Mouse (Mus musculus): ENCODE measurements at regions not wholly inside any gene's neighbourhood (a gene's known extent, or its start where the extent isn't known, plus 50 kb on each side); places are given as distances from the start of the nearest gene placed in this dataset.

GRCm38 (mm10) chr14:72042881-72043236 lies 448.8 kb downstream of the Gm9195 start:
- no peak overlapping the region for H3K4me3 ChIP-seq (replicated peaks; ENCODE audit: low read length)
- no peaks in the 10 kb centered on the region for H3K4me1 ChIP-seq (ENCODE audit: control insufficient read depth, insufficient read depth, low read length)
- H3K27ac ChIP-seq (replicated peaks; ENCODE audit: low read depth, low read length), result no peak overlapping the region
- DNase-seq (ENCODE audit: low spot score), result no peak
- no peaks in the 10 kb centered on the region for H3K36me3 ChIP-seq (ENCODE audit: control insufficient read depth, insufficient read depth, low read length)
- H3K9ac ChIP-seq (ENCODE audit: low read depth, low read length, severe bottlenecking), result no peak overlapping the region
- no peak for TF ChIP-seq POLR2A (IDR thresholded peaks at IDR 0.05; ENCODE audit: borderline replicate concordance, extremely low read depth, insufficient read depth, insufficient read length)
- 39% methylated on average over 2 of the region's 2 CpGs for WGBS
- no peaks in the 10 kb centered on the region for H3K9me3 ChIP-seq (ENCODE audit: control insufficient read depth, low read length)
- H3K4me2 ChIP-seq (replicated peaks; ENCODE audit: low read depth, low read length, severe bottlenecking), result no peak overlapping the region
- no peak for ATAC-seq (ENCODE audit: low FRiP score, low read depth)
- H3K27me3 ChIP-seq (ENCODE audit: control insufficient read depth, insufficient read depth, low read length), result no peaks in the 10 kb centered on the region

DNA sequence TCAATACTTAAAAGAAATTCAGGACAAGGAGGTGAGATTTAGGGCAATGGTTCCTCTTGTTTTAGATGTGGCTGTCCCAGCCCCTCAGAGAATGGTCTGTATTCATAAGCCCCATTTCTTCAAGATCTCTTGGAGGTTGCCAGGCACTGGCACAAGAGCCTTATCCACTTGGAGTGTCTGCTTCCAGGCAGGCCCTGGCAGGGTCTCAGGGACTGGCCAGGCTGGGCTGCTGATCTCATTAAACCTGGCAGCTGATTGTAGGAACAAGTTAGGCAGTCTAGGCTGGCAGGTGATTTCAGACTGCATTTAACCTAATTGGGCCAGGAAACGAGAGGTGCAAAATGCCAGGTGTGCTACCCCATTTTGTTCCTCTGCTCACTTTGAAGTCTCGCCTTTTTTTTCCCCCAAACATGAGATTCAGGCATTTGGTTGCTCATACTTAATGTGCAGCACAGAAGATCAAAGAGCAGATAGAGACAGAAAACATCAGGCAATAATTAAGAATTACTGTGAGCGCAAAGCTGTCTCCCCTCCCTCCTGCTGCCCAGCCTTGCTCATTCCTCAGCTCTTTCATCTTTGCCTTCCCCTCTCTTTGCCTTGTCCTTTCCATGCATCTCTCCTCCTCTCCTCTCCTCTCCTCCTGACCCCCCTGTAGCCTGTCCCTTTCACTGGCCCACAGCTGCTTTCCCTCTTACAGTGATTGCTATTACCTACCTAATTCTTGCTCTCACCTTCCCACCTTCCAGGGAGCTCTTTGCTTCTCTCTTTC lies 449.3 kb downstream of the Gm9195 start:
- no peaks in the 10 kb centered on the region for H3K27me3 ChIP-seq (ENCODE audit: control insufficient read depth, insufficient read depth, low read length)
- WGBS, result 9% methylated on average over 3 of the region's 3 CpGs
- no peak overlapping the region for H3K4me2 ChIP-seq (replicated peaks; ENCODE audit: low read depth, low read length, severe bottlenecking)
- no peaks in the 10 kb centered on the region for H3K4me1 ChIP-seq (ENCODE audit: control insufficient read depth, insufficient read depth, low read length)
- no peak for ATAC-seq (ENCODE audit: low FRiP score, low read depth)
- no peak for TF ChIP-seq POLR2A (IDR thresholded peaks at IDR 0.05; ENCODE audit: borderline replicate concordance, extremely low read depth, insufficient read depth, insufficient read length)
- peak; percentile 7 for DNase-seq (ENCODE audit: low spot score)
- H3K36me3 ChIP-seq (ENCODE audit: control insufficient read depth, insufficient read depth, low read length), result no peaks in the 10 kb centered on the region
- no peak overlapping the region for H3K9ac ChIP-seq (ENCODE audit: low read depth, low read length, severe bottlenecking)
- no peak overlapping the region for H3K27ac ChIP-seq (replicated peaks; ENCODE audit: low read depth, low read length)
- H3K4me3 ChIP-seq (replicated peaks; ENCODE audit: low read length), result no peak overlapping the region
- H3K9me3 ChIP-seq (ENCODE audit: control insufficient read depth, low read length), result no peaks in the 10 kb centered on the region

GRCm38 (mm10) chr14:72030396-72030795 lies 461.2 kb downstream of the Gm9195 start:
- peak; percentile 75 for ATAC-seq (ENCODE audit: low FRiP score, low read depth)

DNA sequence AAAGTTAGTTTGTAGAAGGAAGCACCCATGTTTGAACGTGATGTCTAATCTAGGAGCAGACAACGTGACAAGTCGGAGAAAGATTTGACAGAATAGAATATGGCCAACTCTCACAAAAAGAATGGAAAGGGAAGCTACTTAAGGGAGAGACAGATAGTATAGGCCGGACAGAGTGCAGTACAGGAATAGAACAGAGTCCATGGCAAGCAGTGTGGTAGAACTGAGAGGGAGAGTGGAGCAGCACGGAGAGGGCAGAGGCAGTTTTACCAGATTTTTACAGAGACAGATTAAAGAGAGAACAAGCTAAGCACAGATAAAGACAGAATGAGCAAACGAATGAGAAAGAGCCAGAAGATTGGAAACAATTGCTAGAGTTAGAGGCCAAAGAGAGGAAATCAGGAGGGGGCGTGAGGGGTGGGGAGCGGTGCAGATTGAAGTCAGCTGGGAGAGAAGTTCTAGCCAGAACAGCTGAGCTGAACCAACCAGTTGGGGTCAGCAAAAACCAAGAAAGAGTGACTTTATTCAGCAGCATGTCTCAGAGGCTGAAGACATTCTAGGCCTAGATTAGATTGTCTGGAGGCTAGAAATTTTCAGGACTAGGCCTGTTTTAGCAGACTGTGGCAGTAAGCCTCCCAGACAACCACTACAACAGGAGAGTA lies 464.1 kb downstream of the Gm9195 start:
- H3K27me3 ChIP-seq (ENCODE audit: control insufficient read depth, insufficient read depth, low read length), result no peaks in the 10 kb centered on the region
- H3K9me3 ChIP-seq (ENCODE audit: control insufficient read depth, low read length), result no peaks in the 10 kb centered on the region
- H3K27ac ChIP-seq (replicated peaks; ENCODE audit: low read depth, low read length), result no peak overlapping the region
- H3K4me1 ChIP-seq (ENCODE audit: control insufficient read depth, insufficient read depth, low read length), result peaks cover 11% of the 10 kb centered on the region
- H3K4me2 ChIP-seq (replicated peaks; ENCODE audit: low read depth, low read length, severe bottlenecking), result no peak overlapping the region
- no peak overlapping the region for H3K4me3 ChIP-seq (replicated peaks; ENCODE audit: low read length)
- 67% methylated on average over 8 of the region's 8 CpGs for WGBS
- no peak for TF ChIP-seq POLR2A (IDR thresholded peaks at IDR 0.05; ENCODE audit: borderline replicate concordance, extremely low read depth, insufficient read depth, insufficient read length)
- no peak overlapping the region for H3K9ac ChIP-seq (ENCODE audit: low read depth, low read length, severe bottlenecking)
- DNase-seq (ENCODE audit: low spot score) (peak; percentile 14), ATAC-seq (ENCODE audit: low FRiP score, low read depth) (no peak)
- H3K36me3 ChIP-seq (ENCODE audit: control insufficient read depth, insufficient read depth, low read length), result no peaks in the 10 kb centered on the region

More at GRCm38 (mm10) chr14:72030396-72030795, 461.2 kb downstream of the Gm9195 start:
- H3K27ac ChIP-seq (replicated peaks; ENCODE audit: low read depth, low read length), result no peak overlapping the region
- H3K4me2 ChIP-seq (replicated peaks; ENCODE audit: low read depth, low read length, severe bottlenecking), result no peak overlapping the region
- no peak overlapping the region for H3K9ac ChIP-seq (ENCODE audit: low read depth, low read length, severe bottlenecking)
- no peak for TF ChIP-seq POLR2A (IDR thresholded peaks at IDR 0.05; ENCODE audit: borderline replicate concordance, extremely low read depth, insufficient read depth, insufficient read length)
- 16% methylated on average over 3 of the region's 3 CpGs for WGBS
- DNase-seq (ENCODE audit: low spot score), result peak; percentile 43
- H3K9me3 ChIP-seq (ENCODE audit: control insufficient read depth, low read length), result no peaks in the 10 kb centered on the region
- no peaks in the 10 kb centered on the region for H3K36me3 ChIP-seq (ENCODE audit: control insufficient read depth, insufficient read depth, low read length)
- H3K4me3 ChIP-seq (replicated peaks; ENCODE audit: low read length), result no peak overlapping the region
- H3K4me1 ChIP-seq (ENCODE audit: control insufficient read depth, insufficient read depth, low read length), result peaks cover 11% of the 10 kb centered on the region
- H3K27me3 ChIP-seq (ENCODE audit: control insufficient read depth, insufficient read depth, low read length), result no peaks in the 10 kb centered on the region

DNA sequence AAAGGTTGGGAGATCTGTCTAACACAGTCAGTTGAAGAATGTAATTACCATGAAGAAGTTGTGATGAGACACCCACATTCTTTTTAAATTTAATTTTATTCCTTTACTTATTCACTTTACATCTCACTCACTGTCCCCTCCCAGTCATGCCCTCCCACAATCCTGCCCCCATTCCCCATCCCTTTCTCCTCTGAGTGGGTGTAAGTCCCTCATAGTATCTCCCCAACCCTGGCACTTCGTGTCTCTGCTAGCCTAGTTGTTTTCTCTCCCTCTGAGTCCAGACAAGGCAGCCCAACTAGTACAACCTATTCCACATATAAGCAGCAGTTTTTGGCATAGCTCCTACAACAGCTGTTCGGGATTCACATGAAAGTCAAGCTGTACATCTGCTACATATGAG lies 487.3 kb downstream of the Gm9195 start:
- Histone ChIP-seq H3K36me3 (ENCODE audit: control insufficient read depth, insufficient read depth, low read length) (no peaks in the 10 kb centered on the region), H3K4me1 (ENCODE audit: control insufficient read depth, insufficient read depth, low read length) (no peaks in the 10 kb centered on the region), H3K27me3 (ENCODE audit: control insufficient read depth, insufficient read depth, low read length) (no peaks in the 10 kb centered on the region), H3K4me2 (replicated peaks; ENCODE audit: low read depth, low read length, severe bottlenecking) (no peak overlapping the region), H3K9ac (ENCODE audit: low read depth, low read length, severe bottlenecking) (no peak overlapping the region), H3K4me3 (replicated peaks; ENCODE audit: low read length) (no peak overlapping the region), H3K9me3 (ENCODE audit: control insufficient read depth, low read length) (no peaks in the 10 kb centered on the region), H3K27ac (replicated peaks; ENCODE audit: low read depth, low read length) (no peak overlapping the region)
- DNase-seq (ENCODE audit: low spot score) (no peak), ATAC-seq (ENCODE audit: low FRiP score, low read depth) (no peak)
- no peak for TF ChIP-seq POLR2A (IDR thresholded peaks at IDR 0.05; ENCODE audit: borderline replicate concordance, extremely low read depth, insufficient read depth, insufficient read length)
- WGBS, result 68% methylated on average over 2 of the region's 2 CpGs
